ENCODE assay signal across 27 mouse cellular contexts in genomic region chr5:52681111-52681510, GRCm38 (mm10). TPM values are rescaled to one million over a fixed set of nuclear protein-coding genes. Genes with fewer than 3 reads are reported as not detected.
DNase-seq lines count a peak whose midpoint lies in the region; ATAC-seq lines count a peak whose summit lies in the region.
"Had no signal": no experiment of that assay in that cellular context is flagged by ENCODE, and none has a peak within 500 bp of the region (broad histone marks: within the 10 kb centered on the region; RNA-seq: fewer than 3 reads in every experiment).

No protein-coding gene starts in this region.

- no peaks in the 10 kb centered on the region for H3K9me3 ChIP-seq in liver, embryonic 13.5 days (replicated peaks)
- H3K9me3 ChIP-seq in midbrain, embryonic 11.5 days (ENCODE audit: control insufficient read depth, low read length), result no peaks in the 10 kb centered on the region
- H3K9me3 ChIP-seq in midbrain, embryonic 10.5 days (replicated peaks), result no peaks in the 10 kb centered on the region
- H3K9me3 ChIP-seq: forebrain, embryonic 10.5 days; forebrain, embryonic 13.5 days; heart, embryonic 12.5 days; heart, embryonic 15.5 days; hindbrain, embryonic 10.5 days; hindbrain, embryonic 13.5 days had no signal

- no peak overlapping the region for H3K4me3 ChIP-seq in liver, embryonic 13.5 days (replicated peaks)
- no peak overlapping the region for H3K4me3 ChIP-seq in midbrain, embryonic 11.5 days (ENCODE audit: low read depth, low read length)
- H3K4me3 ChIP-seq in midbrain, embryonic 10.5 days, result no peak overlapping the region
- H3K4me3 ChIP-seq: forebrain, embryonic 10.5 days; forebrain, embryonic 13.5 days; heart, embryonic 12.5 days; heart, embryonic 15.5 days; hindbrain, embryonic 10.5 days; hindbrain, embryonic 13.5 days had no signal

- peak; percentile 41 for DNase-seq in embryo, embryonic 10 days (ENCODE audit: low spot score)
- no peak for DNase-seq in embryo, embryonic 9.5 days (ENCODE audit: extremely low spot score)
- no peak for DNase-seq in liver, embryonic 13.5 days
- DNase-seq in liver, result no peak
- DNase-seq in midbrain, embryonic 11.5 days (ENCODE audit: low spot score, missing footprints), result peak; percentile 77
- DNase-seq in midbrain, embryonic 10.5 days (ENCODE audit: low spot score), result no peak
- DNase-seq in yolk sac, embryonic 10.5 days (ENCODE audit: low spot score), result peak; percentile 44
- DNase-seq in urinary bladder, postnatal 4 days (ENCODE audit: low spot score in 2 of 2), result no peak
- DNase-seq: adrenal gland, adult 8-10 months; adrenal gland, postnatal 25 days; cerebellum, adult 11-12 months; cerebellum, adult 8-10 months; cerebellum, postnatal 10 days; cerebellum, postnatal 36 days; gastrocnemius, postnatal 10 days; gastrocnemius, postnatal 36 days; heart, postnatal 10 days; heart, postnatal 36 days had no signal

- no peak overlapping the region for H3K9ac ChIP-seq in liver, embryonic 13.5 days
- H3K9ac ChIP-seq in midbrain, embryonic 11.5 days (ENCODE audit: low read length), result no peak overlapping the region
- H3K9ac ChIP-seq: forebrain, embryonic 13.5 days; heart, embryonic 12.5 days; heart, embryonic 15.5 days; hindbrain, embryonic 13.5 days had no signal

- peak; percentile 48; the same call in 1 of the 2 replicates for ATAC-seq in liver, embryonic 13.5 days (ENCODE audit: low read depth)
- 0 out of 2 replicates have a peak, but pooled peaks have one; percentile 24 for ATAC-seq in midbrain, embryonic 11.5 days (ENCODE audit: low FRiP score)
- ATAC-seq: activated CD4-positive, CD25-positive, alpha-beta regulatory T cell, adult 4 months; forebrain, embryonic 13.5 days; forebrain, embryonic 16.5 days; hindbrain, embryonic 16.5 days had no signal

- H3K4me1 ChIP-seq in liver, embryonic 13.5 days (replicated peaks), result no peaks in the 10 kb centered on the region
- H3K4me1 ChIP-seq in midbrain, embryonic 11.5 days (ENCODE audit: control insufficient read depth, insufficient read depth, low read length), result no peaks in the 10 kb centered on the region
- H3K4me1 ChIP-seq in midbrain, embryonic 10.5 days, result peaks cover 14% of the 10 kb centered on the region
- H3K4me1 ChIP-seq: forebrain, embryonic 13.5 days; heart, embryonic 12.5 days; heart, embryonic 15.5 days; hindbrain, embryonic 10.5 days; hindbrain, embryonic 13.5 days had no signal

- H3K36me3 ChIP-seq in liver, embryonic 13.5 days, result no peaks in the 10 kb centered on the region
- H3K36me3 ChIP-seq in midbrain, embryonic 11.5 days (ENCODE audit: control insufficient read depth, insufficient read depth, low read length), result no peaks in the 10 kb centered on the region
- H3K36me3 ChIP-seq in midbrain, embryonic 10.5 days, result no peaks in the 10 kb centered on the region
- H3K36me3 ChIP-seq: forebrain, embryonic 10.5 days; heart, embryonic 12.5 days; heart, embryonic 15.5 days; hindbrain, embryonic 10.5 days; hindbrain, embryonic 13.5 days had no signal

- 46% methylated on average over 4 of the region's 4 CpGs for WGBS in liver, embryonic 13.5 days (ENCODE audit: insufficient replicate concordance)
- 47% methylated on average over 4 of the region's 4 CpGs for WGBS in midbrain, embryonic 11.5 days
- 62% methylated on average over 4 of the region's 4 CpGs for WGBS in midbrain, embryonic 10.5 days

- H3K4me2 ChIP-seq in liver, embryonic 13.5 days, result no peak overlapping the region
- no peak overlapping the region for H3K4me2 ChIP-seq in midbrain, embryonic 11.5 days
- H3K4me2 ChIP-seq: forebrain, embryonic 13.5 days; heart, embryonic 12.5 days; heart, embryonic 15.5 days; hindbrain, embryonic 13.5 days had no signal

- no peak overlapping the region for H3K27ac ChIP-seq in liver, embryonic 13.5 days
- H3K27ac ChIP-seq in midbrain, embryonic 11.5 days (ENCODE audit: low read depth, low read length), result no peak overlapping the region
- H3K27ac ChIP-seq in midbrain, embryonic 10.5 days (replicated peaks), result no peak overlapping the region
- H3K27ac ChIP-seq: forebrain, embryonic 10.5 days; forebrain, embryonic 13.5 days; heart, embryonic 15.5 days; hindbrain, embryonic 10.5 days; hindbrain, embryonic 13.5 days had no signal

- H3K27me3 ChIP-seq in liver, embryonic 13.5 days, result no peaks in the 10 kb centered on the region
- H3K27me3 ChIP-seq in midbrain, embryonic 11.5 days (ENCODE audit: control insufficient read depth, insufficient read depth, low read length), result no peaks in the 10 kb centered on the region
- no peaks in the 10 kb centered on the region for H3K27me3 ChIP-seq in midbrain, embryonic 10.5 days (ENCODE audit: low read depth, poor library complexity, severe bottlenecking)
- H3K27me3 ChIP-seq: forebrain, embryonic 13.5 days; heart, embryonic 12.5 days; heart, embryonic 15.5 days; hindbrain, embryonic 13.5 days had no signal

RNA-seq across cellular contexts. Expression of gene Sepsecs, which starts 11.6 kb away (rescaled TPM):
- 7.6 and 9.4 TPM in 2 replicates for polyA plus RNA-seq in liver, embryonic 13.5 days (2015; fragmentation: Nextera tagmentation; extraction: Ambion mirVana)
- 8.0 and 8.7 TPM in 2 replicates for polyA plus RNA-seq in midbrain, embryonic 11.5 days (2014; fragmentation: Nextera tagmentation; extraction: Ambion mirVana)
- 8.6 and 9.4 TPM in 2 replicates for polyA plus RNA-seq in midbrain, embryonic 10.5 days (2016; fragmentation: Nextera tagmentation; extraction: Ambion mirVana)

Comparison
In these comparisons a context has a peak if more than half of its experiments do, and no peak if none do; other contexts are left out.
1. DNase-seq: peak in embryo, embryonic 10 days (single experiment), midbrain, embryonic 11.5 days (single experiment) and yolk sac, embryonic 10.5 days (single experiment); none in embryo, embryonic 9.5 days (single experiment), liver, embryonic 13.5 days (single experiment), liver (single experiment), midbrain, embryonic 10.5 days (single experiment) and urinary bladder, postnatal 4 days (0 of 2).